Mouse (Mus musculus) left cerebral cortex, postnatal 36 days (tissue): ENCODE results near the gene Cyp2d9. TPM values are rescaled to one million over a fixed set of nuclear protein-coding genes. Genes with fewer than 3 reads are reported as not detected.
"Not testable (repeated sequence)": the region's sequence is repeated elsewhere in the genome, so short reads cannot be mapped to it uniquely, and the experiment has no call there.

ENCODE experiments used
- DNase-seq, 2 experiments: peaks; one replicate each; pipeline ENCODE4 v3.0.0; 2021 to 2022; ENCODE audit warnings: low spot score in 2 of 2, mixed read lengths in 1 of 2
- intact Hi-C: fragments of 180-260 bp; cut with DNase I; formaldehyde crosslinking; loops from one replicate; pipeline ENCODE4 v1.15.1; 2025
- microRNA-seq: library from miRNA; unstranded; fragments of <30 nt; microRNA quantifications from one replicate; pipeline ENCODE4 v1.2.0, GENCODE M21; 2022
- total RNA-seq, 2 experiments: library from RNA; stranded (reverse); gene quantifications; 2 replicates each; pipeline ENCODE4 v1.2.3; 2021

Cyp2d9 gene
- total RNA-seq, 2 experiments from 2014 or later = not detected

GRCm38 (mm10) chr15:82437975-82438617 lies 4.9 kb downstream of the Cyp2d9 start:
- DNase-seq = no peak
- intact Hi-C loops = no loop called here

- intact Hi-C loops = no loop called here
- DNase-seq = no peak
Measured at GRCm38 (mm10) chr15:82443658-82444057, 10.4 kb downstream of the Cyp2d9 start.

- intact Hi-C loops = no loop called here
- DNase-seq = no peak
Measured at GRCm38 (mm10) chr15:82445196-82445595, 12.0 kb downstream of the Cyp2d9 start.

GRCm38 (mm10) chr15:82450045-82450444 lies 16.8 kb downstream of the Cyp2d9 start:
- intact Hi-C loops, DNase-seq: not testable (repeated sequence)

GRCm38 (mm10) chr15:82452133-82452532 lies 18.9 kb downstream of the Cyp2d9 start:
- DNase-seq, intact Hi-C loops: not testable (repeated sequence)

GRCm38 (mm10) chr15:82453501-82453900 lies 20.3 kb downstream of the Cyp2d9 start:
- DNase-seq, intact Hi-C loops: not testable (repeated sequence)

GRCm38 (mm10) chr15:82456086-82456790 lies 23.0 kb downstream of the Cyp2d9 start:
- DNase-seq, intact Hi-C loops: not testable (repeated sequence)

GRCm38 (mm10) chr15:82457064-82458021 lies 24.1 kb downstream of the Cyp2d9 start:
- intact Hi-C loops = no loop called here
- no peak for DNase-seq

- intact Hi-C loops, DNase-seq: not testable (repeated sequence)
Measured at GRCm38 (mm10) chr15:82459266-82459665, 26.0 kb downstream of the Cyp2d9 start.

- DNase-seq = no peak
- intact Hi-C loops = no loop called here
Measured at GRCm38 (mm10) chr15:82464701-82465100, 31.5 kb downstream of the Cyp2d9 start.

- DNase-seq, intact Hi-C loops: not testable (repeated sequence)
Measured at GRCm38 (mm10) chr15:82494273-82494672, 61.0 kb downstream of the Cyp2d9 start.

Small RNA genes within 50 kb of the gene (microRNA-seq; reads per million reads assigned to microRNA genes)
- not detected for gene Gm25990
- gene Gm27331 = not detected
- gene Gm27622 = not detected
- not detected for gene Gm27825
- gene Mir7684 = not detected

Other genes starting within 250 kb of the Cyp2d9 start
- gene Shisa8, start 220.6 kb upstream of the Cyp2d9 start, total RNA-seq = 1 to 10 TPM; 3.6 to 4.7 TPM
- gene Tnfrsf13c, start 209.1 kb upstream of the Cyp2d9 start, total RNA-seq = 1 to 10 TPM in 1 of 2 experiments, under 1 TPM in 1; 0.22 to 1.1 TPM
- 1 to 10 TPM; 3.1 to 4.1 TPM for gene Cenpm, start 188.7 kb upstream of the Cyp2d9 start, total RNA-seq
- gene 1500009C09Rik, start 181.0 kb upstream of the Cyp2d9 start, total RNA-seq = 100 to 1,000 TPM in 1 of 2 experiments, 10 to 100 TPM in 1; 97.8 to 105 TPM
- gene Sept3, start 158.5 kb upstream of the Cyp2d9 start, total RNA-seq = 100 to 1,000 TPM; 503 to 533 TPM
- not detected for gene Wbp2nl, start 134.5 kb upstream of the Cyp2d9 start, total RNA-seq
- gene Naga, start 94.5 kb upstream of the Cyp2d9 start, total RNA-seq = 10 to 100 TPM; 35.9 to 39.3 TPM
- 1 to 10 TPM in 1 of 2 experiments, under 1 TPM in 1; 0.57 to 1.4 TPM for gene Pheta2, start 94.5 kb upstream of the Cyp2d9 start, total RNA-seq
- 100 to 1,000 TPM; 127 to 144 TPM for gene Smdt1, start 94.5 kb upstream of the Cyp2d9 start, total RNA-seq
- 100 to 1,000 TPM; 198 to 199 TPM for gene Ndufa6, start 79.1 kb upstream of the Cyp2d9 start, total RNA-seq
- 10 to 100 TPM; 27.6 to 32.4 TPM for gene Cyp2d22, start 53.2 kb upstream of the Cyp2d9 start, total RNA-seq
- gene Cyp2d11, start 39.4 kb upstream of the Cyp2d9 start, total RNA-seq = under 1 TPM in 1 of 2 experiments, not detected in 1; 0.27 TPM
- gene Cyp2d10, start 26.2 kb upstream of the Cyp2d9 start, total RNA-seq = not detected
- gene Cyp2d12, start 121.6 kb downstream of the Cyp2d9 start, total RNA-seq = not detected
- not detected for gene Cyp2d34, start 187.5 kb downstream of the Cyp2d9 start, total RNA-seq